Mouse (Mus musculus) MEL-GATA-1-ER (cell line): ENCODE measurements around the gene Plp1.

Experiments
- DNase-seq: peaks from one replicate; pipeline ENCODE4 v3.0.0-alpha.2; 2012; ENCODE audit warnings: low read depth; ENCODE audit errors: extremely low read depth

The Plp1 gene

DNA sequence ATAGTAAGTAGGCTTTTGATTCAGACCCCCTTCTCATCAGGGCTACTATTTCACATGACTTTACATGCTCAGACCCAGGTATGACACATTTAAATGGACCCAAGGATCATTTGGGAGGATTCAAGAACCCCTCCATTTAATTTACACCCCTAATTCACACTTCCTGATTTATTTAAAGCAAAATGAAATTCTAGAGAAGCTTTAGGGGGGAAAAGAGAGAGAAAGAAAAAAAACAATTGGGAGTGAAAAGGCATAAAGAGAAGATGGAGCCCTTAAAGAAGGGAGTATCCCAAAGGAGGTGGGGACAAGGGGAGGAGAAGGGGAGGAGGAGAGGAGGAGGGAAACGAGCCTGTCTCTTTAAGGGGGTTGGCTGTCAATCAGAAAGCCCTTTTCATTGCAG lies at the start of gene Plp1:
TSS of gene Plp1 (plus strand) at position 301 of the 400 bp plus-strand sequence.
- no peak for DNase-seq

DNA sequence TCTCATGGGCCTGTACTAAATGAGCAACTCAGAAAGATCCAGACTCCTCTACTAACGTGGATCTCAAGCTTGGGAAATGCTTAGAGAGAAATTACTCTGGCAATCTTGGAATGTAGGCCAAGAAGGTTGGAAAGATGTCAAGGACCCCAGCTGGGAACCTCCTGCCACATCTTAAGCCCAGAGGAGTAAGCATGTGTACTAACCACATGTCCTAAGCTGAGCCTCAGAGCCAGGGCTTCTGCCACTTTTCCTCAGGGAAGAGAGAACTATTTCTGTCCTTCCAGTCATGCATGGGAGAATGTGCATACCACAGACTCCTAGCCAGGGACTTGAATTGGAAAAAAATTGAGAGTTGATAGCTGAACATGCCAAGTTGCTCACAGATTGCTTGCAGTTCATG lies 49.4 kb upstream of the Plp1 start:
- no peak for DNase-seq

DNA sequence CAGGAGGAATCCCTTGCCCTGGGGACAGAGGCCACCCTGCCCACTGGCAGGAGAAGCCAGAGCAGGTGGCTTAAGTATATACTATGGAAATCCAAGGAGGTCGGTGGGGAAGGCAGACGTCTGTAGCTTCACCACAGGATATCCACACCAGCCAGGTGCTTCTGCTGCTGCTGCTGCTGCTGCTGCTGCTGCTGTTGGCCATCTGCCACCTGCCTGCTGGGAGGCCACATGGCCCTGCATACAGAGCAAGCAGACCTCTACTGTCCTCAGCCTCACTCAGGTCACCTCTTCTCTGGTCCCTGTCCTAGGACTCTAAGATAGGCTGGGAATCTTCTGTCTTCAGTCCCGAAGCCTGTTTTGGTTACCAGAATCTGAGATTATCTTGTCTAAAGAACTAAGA lies 44.4 kb upstream of the Plp1 start:
- no peak for DNase-seq

DNA sequence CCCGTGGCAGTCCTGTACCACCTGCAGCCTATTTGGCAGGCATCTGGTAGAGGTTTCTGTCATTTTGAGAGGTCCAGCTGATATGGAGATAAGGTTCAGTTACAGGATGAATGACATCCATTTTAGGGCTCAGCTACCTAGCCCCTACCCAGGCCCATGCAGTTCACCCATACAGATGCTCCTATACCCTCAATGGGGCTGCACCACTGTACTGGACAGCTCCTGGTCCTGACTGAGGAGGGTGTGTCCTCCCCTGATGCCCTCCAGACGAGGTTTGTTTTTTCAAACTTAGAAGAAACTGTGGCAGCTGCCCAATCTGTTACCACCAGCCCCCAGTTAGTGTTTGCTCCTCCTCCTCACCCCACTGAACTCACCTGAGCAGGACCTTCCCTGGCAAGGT lies 43.2 kb upstream of the Plp1 start:
- no peak for DNase-seq

DNA sequence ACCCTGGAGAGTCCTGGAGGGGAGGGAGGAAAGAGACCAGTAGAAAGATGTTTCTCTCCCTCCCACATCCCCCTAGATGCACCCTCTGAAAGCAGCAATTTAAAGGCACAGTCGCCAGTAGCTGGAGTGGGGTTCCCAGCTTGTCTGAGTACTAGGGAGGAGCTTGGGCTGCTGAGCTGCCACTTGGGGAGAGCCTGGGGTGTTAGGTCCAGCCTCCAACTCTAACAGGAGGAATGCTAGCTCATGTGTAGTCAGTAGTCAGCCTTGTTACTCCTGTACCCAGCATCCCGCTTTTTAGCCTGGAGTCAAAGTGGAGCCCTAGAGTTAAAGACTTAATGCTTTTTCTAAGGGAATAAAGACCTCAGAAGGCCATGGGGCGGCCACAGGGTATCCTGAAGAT lies 42.4 kb upstream of the Plp1 start, which contains the start of gene Glra4:
TSS of gene Glra4 (minus strand) at position 101 of the 400 bp plus-strand sequence.
- DNase-seq: no peak

DNA sequence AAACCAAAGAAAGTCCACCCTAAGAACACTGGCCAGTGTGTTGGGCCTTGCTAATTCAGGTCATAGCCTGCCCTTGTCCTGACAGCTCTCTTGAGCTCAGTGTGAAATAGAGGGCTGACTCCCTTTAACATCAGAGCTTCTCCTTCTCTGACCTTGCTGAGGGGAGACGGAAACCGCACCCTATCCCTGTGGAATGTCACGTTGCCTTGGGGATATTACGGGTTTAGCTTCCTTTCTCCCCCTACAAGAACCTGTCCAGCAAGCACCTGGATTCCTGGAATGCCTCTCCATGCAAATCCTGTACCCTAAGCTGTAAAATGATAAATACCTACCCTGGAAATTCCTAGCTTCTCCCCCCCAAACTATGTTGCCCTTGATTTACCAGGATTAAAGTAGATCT lies 33.0 kb upstream of the Plp1 start:
- DNase-seq: no peak

DNA sequence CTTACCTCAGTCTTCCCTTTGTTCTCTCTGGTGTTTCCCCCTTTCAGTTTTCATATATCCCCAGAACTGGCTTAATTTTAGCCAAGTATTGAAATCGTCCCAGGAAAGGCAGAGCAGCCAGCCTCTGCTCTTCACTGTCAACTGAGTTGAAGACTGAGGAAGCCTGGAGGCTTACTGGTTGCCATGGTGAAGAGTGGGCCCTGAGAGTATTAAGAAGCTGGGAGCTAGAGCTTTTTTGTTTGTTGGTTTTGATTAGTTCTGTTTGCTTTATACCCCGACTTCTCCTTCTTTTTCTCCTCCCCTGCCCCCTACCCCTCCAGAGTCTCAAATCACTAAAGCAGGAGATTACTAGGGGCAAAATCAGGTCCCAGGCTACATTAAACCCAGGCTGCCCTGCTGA lies 25.2 kb upstream of the Plp1 start:
- no peak for DNase-seq

DNA sequence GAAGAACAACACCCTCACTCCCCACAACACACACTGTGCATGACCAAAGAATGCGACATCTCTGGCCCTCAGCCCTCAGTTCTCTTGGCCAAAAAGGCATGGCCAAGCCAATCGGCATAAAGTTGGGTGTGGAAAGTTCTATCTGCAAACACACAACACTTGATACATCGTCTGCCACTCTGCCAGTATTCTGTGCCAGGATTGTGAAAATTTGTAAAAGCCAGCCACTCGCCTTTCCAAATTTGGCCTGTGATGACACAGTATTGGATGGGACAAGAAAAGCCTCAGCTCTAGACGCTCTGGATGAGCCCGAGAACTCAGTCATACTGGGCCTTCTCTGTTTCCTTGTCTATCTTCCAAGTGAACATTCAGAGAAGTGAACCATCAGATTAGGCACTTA lies 2.7 kb upstream of the Plp1 start:
- DNase-seq: no peak

DNA sequence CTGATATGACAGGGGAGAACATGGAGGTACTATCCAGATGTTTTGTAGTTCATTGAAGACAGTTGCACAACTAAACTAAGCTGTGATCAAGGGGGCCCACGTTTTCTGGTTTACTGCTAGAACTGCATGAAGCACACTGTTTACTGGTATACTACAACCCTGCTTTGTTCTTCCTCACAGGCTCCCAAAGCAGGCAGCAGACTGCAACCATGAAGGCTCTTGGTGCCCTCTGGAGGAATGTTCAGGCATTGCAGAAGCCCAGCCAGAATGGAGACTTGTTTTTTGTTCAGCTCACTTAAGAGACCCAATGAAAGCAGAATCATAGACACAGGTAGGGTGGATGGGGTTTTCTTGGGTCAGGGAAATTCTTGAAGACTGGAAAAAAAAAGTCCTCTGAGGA lies 2.2 kb upstream of the Plp1 start:
- peak; percentile 39 for DNase-seq

DNA sequence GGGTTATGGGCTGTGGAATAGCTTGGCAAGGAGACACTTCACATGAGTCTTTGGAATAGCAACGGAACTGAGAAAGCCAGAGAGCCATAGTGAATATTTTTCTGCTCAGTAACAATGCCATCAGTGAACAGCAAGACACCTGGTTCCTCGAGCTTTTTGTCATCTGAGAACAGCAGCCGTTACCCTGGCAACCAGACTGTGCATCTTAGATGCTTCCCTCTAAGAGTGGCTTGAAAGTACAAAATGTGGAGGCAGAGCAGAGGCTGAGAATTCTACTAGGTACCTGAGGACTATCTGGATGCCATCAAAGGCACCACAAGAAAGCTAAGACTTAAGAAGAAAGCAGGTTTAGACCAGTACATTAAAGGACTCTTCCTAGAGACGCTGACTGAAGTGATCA lies 2.5 kb downstream of the Plp1 start:
- no peak for DNase-seq

DNA sequence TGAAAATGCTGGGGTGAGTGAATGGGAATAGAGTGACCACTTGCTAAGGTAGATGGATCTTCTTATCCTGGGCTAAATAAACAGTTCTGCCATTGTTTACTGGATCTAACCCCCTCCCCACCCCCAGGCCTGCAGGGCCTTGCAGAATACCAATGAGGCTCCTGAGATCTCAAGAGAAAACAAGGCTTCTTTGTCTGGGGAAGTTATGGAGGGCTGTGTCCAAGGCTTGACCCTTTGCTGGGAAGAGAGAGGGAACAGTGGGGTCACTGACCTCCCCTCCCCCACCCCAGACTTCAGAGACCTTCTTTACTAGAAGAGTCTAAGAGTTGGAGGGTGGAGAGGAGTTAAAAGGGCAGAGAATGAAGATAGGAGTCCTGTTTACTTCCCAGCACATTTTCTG lies 6.1 kb downstream of the Plp1 start:
- DNase-seq: no peak

DNA sequence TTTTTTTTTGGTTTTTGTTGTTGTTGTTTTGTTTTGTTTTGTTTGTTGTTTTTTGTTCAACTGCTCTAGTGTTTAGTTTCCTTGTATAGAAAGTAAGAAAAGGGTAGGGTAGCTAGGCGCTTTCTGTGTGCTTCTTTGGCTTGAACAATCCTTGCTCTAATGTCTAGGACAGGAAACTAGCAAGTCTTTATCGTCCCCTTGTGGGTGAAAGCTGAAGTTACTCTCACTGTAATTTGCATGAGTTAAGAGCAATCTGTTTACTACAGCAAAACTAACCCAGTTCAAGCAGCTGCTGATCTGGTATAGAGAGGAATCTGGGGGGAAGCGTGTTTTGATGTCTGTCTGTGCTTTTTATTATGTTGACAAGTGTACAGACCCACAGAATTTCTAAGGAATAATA lies 27.8 kb downstream of the Plp1 start:
- DNase-seq: peak; percentile 21

DNA sequence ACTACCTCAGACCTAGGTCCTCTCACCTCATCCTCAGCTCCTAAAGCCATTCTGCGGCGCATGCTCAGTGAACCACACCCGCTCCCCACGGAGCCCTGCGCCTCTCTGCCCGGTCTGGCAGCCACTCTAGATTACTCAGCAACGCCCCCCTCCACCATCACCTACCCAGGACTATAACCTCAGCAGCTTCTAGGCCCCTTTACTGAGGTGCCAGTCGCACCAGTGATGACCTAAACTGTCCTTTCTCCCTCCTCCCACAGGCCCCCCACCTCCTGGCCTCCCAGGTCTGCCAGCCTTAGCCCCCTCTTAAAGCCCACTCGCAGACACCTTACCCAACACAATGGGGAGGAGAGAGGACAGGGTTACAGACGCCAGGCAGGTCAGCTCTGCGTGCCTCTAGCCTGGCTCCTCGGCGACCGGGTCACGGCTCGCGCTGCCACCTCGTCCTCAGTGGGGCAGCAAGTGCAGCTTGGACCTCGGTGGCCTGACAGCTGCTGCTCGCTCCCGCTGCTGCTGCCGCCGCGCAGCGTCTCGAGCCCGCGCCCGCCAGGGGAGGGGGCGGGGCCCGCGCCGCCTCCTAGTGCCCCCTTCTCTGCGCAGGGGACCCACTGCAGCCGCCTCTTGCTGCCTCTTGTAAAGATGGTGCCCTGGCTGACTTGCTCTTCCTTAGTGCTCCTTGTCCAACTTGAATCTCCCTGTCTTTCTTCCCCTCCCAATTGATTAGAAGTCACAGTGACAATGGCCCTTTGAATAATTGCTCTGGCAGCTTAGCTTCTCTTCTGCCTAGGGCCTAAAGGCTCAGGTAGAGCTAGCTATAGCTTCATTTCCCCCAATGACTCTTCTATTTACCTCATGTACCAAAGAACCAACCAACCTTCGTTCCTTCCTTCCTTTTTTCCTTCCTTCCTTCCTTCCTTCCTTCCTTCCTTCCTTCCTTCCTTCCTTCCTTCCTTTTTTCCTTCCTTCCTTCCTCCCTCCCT lies 45.9 kb downstream of the Plp1 start, which contains the start of gene Rab9b:
TSS of gene Rab9b (minus strand) at position 695 of the 980 bp plus-strand sequence.
- DNase-seq: no peak
